Mouse (Mus musculus) liver, embryonic 15.5 days (tissue): ENCODE results near the gene Arhgef10l. TPM values are rescaled to one million over a fixed set of nuclear protein-coding genes. Genes with fewer than 3 reads are reported as not detected.

ENCODE experiments used
- ATAC-seq: fragments of 200-750 bp; cut with Nextera tagmentation; 2 replicates; pipeline ENCODE4 v1.8.0; 2017; ENCODE audit warnings: moderate number of reproducible peaks, mild to moderate bottlenecking, moderate library complexity; ENCODE audit not compliant: insufficient read depth
- H3K27ac ChIP-seq: fragments of 300-500 bp; sonication (generic); replicated peaks from 2 replicates; pipeline ENCODE4 v1.5.1; 2015; ENCODE audit warnings: mild to moderate bottlenecking, inconsistent platforms
- H3K27me3 ChIP-seq: fragments of 300-500 bp; sonication (generic); 2 replicates; pipeline ENCODE4 v1.6.1; 2015; ENCODE audit warnings: mild to moderate bottlenecking, inconsistent platforms
- H3K36me3 ChIP-seq: fragments of 300-500 bp; sonication (generic); replicated peaks from 2 replicates; pipeline ENCODE4 v1.6.1; 2015; ENCODE audit warnings: moderate library complexity, mild to moderate bottlenecking, inconsistent platforms
- H3K4me1 ChIP-seq: fragments of 300-500 bp; sonication (generic); replicated peaks from 2 replicates; pipeline ENCODE4 v1.6.1; 2015; ENCODE audit warnings: inconsistent platforms
- H3K4me2 ChIP-seq: fragments of 300-500 bp; sonication (generic); 2 replicates; pipeline ENCODE4 v1.6.1; 2015; ENCODE audit warnings: moderate library complexity, mild to moderate bottlenecking, inconsistent platforms
- H3K4me3 ChIP-seq: fragments of 300-500 bp; sonication (generic); replicated peaks from 2 replicates; pipeline ENCODE4 v1.5.1; 2015; ENCODE audit warnings: mild to moderate bottlenecking, inconsistent platforms
- H3K9ac ChIP-seq: fragments of 300-500 bp; sonication (generic); 2 replicates; pipeline ENCODE4 v1.6.1; 2015; ENCODE audit warnings: moderate library complexity, mild to moderate bottlenecking, inconsistent platforms
- H3K9me3 ChIP-seq: fragments of 300-500 bp; sonication (generic); replicated peaks from 2 replicates; pipeline ENCODE4 v1.6.1; 2016; ENCODE audit warnings: inconsistent platforms
- WGBS: fragments of 180-500 bp; shearing (Covaris S2); methylation state at CpG from one replicate; pipeline ENCODE4 v1.1.7; 2015; ENCODE audit warnings: mixed read lengths; ENCODE audit not compliant: insufficient replicate concordance; 5-methylcytosine and 5-hydroxymethylcytosine counted together
- polyA plus RNA-seq: library from polyadenylated mRNA; unstranded; fragments of >200 nt; fragmentation: Nextera tagmentation; extraction: Ambion mirVana; gene quantifications from 2 replicates; pipeline ENCODE4 v1.2.1, GENCODE M21; 2015

The Arhgef10l gene
- polyA plus RNA-seq, 1 experiment from 2014 or later: 4.8 TPM

DNA sequence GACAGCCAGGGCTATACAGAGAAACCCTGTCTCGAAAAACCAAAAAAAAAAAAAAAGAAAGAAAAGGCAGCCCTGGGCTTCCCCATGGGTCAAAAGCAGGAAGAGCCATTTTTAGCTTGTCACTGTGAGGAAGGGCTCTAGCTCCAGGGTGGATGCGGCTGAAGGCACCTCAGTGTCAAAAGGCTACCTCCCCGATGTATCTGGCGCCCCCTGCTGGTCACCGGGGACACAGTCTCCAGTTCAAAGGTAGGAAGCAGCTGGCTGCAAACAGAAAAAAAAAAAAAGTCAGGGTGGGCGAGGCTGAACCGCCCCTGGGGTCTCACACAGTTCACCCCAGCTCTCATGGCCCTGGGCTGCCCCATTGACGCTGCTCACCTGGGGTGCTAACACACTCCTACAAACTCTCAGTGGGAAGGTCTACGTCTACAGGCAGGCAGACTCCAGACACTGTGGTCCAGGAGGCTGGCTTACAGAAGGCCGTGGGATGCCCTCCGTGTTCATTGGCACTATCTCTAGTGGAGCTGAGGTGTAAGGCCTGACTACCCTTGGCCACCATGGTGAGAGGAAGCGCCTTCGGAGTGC lies 8.6 kb upstream of the Arhgef10l start:
- ATAC-seq: no peak
- no peak overlapping the region for H3K4me3 ChIP-seq
- H3K27me3 ChIP-seq: no peaks in the 10 kb centered on the region
- H3K36me3 ChIP-seq: no peaks in the 10 kb centered on the region
- WGBS: 26% methylated on average over 13 of the region's 13 CpGs
- no peak overlapping the region for H3K27ac ChIP-seq
- no peak overlapping the region for H3K9ac ChIP-seq
- H3K4me2 ChIP-seq: no peak overlapping the region
- H3K9me3 ChIP-seq: no peaks in the 10 kb centered on the region
- peaks cover 10% of the 10 kb centered on the region for H3K4me1 ChIP-seq

DNA sequence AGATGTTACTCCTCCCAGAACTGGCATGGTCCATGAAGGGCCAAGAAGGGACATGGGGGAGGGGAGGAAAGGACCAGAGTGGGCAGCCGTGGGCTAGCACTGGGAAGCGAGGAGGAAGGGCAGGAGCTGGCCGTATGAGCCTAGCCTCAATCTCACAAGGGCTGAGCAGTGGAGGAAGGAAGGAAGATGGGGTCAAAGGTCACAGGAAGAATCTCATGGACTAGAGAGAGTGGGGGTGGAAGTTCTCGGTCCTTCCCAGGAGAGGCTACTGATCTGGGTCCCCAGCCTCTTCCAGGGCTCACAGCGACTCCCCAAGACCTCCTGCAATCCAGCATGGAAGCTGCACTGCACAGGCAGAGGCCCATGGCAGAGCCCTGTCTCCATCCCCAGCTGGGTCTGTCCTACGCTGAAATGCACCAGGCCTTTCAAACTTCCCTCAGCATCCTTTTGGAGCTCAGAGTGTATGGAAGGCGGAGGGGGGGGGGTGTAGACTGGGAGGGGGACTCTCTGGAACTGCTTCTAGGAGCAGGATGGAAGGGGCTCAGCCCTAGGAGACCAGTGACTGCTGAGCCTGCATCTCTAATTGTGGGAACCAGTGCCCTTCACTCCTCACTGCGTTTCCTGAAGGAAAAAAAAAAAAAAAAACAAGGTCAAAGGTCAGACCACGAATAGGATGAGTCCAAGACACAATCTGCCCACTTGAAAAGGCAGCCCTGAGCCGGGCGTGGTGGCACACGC lies 7.9 kb upstream of the Arhgef10l start:
- WGBS: 43% methylated on average over 12 of the region's 12 CpGs
- Histone ChIP-seq H3K27ac (no peak overlapping the region), H3K4me1 (0 out of 2 replicates have a peak, but pooled peaks cover 4% of the 10 kb centered on the region), H3K4me2 (no peak overlapping the region), H3K27me3 (no peaks in the 10 kb centered on the region), H3K9ac (no peak overlapping the region), H3K4me3 (no peak overlapping the region), H3K9me3 (no peaks in the 10 kb centered on the region), H3K36me3 (no peaks in the 10 kb centered on the region)
- ATAC-seq: peak; percentile 19; the same call in 1 of the 2 replicates

DNA sequence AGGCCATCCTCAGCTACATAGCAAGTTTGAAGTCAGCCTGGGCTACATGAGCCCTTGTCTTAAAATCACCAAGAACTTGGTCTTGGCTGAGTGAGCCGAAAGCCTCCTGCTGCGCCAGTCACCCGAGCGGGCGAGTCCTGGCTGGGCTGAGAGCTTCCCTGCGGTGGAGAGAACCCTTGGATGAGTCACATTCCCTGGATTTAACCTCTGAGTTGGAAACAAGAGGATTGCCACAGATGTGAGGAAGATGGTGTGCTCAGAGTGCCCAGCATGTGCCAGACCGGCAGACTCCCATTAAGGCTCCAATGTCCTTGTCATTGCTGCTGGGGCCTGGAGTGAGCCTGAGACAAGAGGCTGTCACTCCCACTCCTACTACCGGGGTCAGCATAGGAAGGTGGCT lies 2.0 kb upstream of the Arhgef10l start:
- no peak overlapping the region for H3K27ac ChIP-seq
- no peaks in the 10 kb centered on the region for H3K36me3 ChIP-seq
- no peak overlapping the region for H3K4me3 ChIP-seq
- ATAC-seq: no peak
- 77% methylated on average over 8 of the region's 8 CpGs for WGBS
- H3K4me1 ChIP-seq: peaks cover 5% of the 10 kb centered on the region
- no peak overlapping the region for H3K4me2 ChIP-seq
- H3K9me3 ChIP-seq: no peaks in the 10 kb centered on the region
- peaks cover under 1% of the 10 kb centered on the region; the same call in 1 of the 2 replicates for H3K27me3 ChIP-seq
- no peak overlapping the region for H3K9ac ChIP-seq

DNA sequence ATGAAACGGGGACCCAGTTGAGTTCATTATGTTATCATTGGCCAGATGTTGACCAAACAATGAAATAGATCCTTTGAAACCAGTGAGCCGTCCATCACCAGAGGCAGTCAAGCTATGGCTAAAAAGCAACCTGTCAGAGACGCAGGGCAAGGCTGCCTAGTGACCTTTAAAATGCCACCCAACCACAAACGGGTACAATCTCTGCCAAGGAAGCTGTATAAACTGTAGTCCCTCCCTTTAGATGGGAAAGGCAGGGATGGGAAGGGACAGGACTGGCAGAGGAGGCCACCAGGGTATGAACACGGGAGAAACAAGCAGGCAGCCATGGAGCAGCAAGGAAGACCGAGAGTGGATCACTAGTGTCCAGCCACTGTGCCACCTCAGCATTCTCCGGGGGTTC lies 759 bp downstream of the Arhgef10l start:
- ATAC-seq: no peak
- WGBS: 59% methylated on average over 7 of the region's 7 CpGs

GRCm38 (mm10) chr4:140662882-140663585 lies 2.8 kb downstream of the Arhgef10l start:
- H3K27ac ChIP-seq: no peak overlapping the region
- 24% methylated on average over 10 of the region's 10 CpGs for WGBS
- no peak for ATAC-seq
- no peak overlapping the region for H3K9ac ChIP-seq
- no peak overlapping the region for H3K4me3 ChIP-seq
- H3K4me2 ChIP-seq: no peak overlapping the region
- peaks cover 13% of the 10 kb centered on the region; the same call in 1 of the 2 replicates for H3K27me3 ChIP-seq
- no peaks in the 10 kb centered on the region for H3K9me3 ChIP-seq
- H3K36me3 ChIP-seq: no peaks in the 10 kb centered on the region
- peaks cover 11% of the 10 kb centered on the region for H3K4me1 ChIP-seq

More for the DNA sequence above, 759 bp downstream of the Arhgef10l start:
- Histone ChIP-seq H3K27me3 (peaks cover 13% of the 10 kb centered on the region; the same call in 1 of the 2 replicates), H3K9ac (no peak overlapping the region), H3K36me3 (no peaks in the 10 kb centered on the region), H3K4me3 (no peak overlapping the region), H3K4me2 (no peak overlapping the region), H3K4me1 (peaks cover 8% of the 10 kb centered on the region), H3K9me3 (no peaks in the 10 kb centered on the region), H3K27ac (no peak overlapping the region)

- Histone ChIP-seq H3K27ac (no peak overlapping the region), H3K36me3 (no peaks in the 10 kb centered on the region), H3K9me3 (no peaks in the 10 kb centered on the region), H3K4me1 (peaks cover 17% of the 10 kb centered on the region), H3K4me3 (no peak overlapping the region), H3K9ac (no peak overlapping the region), H3K27me3 (peaks cover 13% of the 10 kb centered on the region; the same call in 1 of the 2 replicates), H3K4me2 (no peak overlapping the region)
- ATAC-seq: no peak
- WGBS: 8% methylated on average over 7 of the region's 7 CpGs
These were observed 3.4 kb downstream of the Arhgef10l start for GRCm38 (mm10) chr4:140662453-140662852.

DNA sequence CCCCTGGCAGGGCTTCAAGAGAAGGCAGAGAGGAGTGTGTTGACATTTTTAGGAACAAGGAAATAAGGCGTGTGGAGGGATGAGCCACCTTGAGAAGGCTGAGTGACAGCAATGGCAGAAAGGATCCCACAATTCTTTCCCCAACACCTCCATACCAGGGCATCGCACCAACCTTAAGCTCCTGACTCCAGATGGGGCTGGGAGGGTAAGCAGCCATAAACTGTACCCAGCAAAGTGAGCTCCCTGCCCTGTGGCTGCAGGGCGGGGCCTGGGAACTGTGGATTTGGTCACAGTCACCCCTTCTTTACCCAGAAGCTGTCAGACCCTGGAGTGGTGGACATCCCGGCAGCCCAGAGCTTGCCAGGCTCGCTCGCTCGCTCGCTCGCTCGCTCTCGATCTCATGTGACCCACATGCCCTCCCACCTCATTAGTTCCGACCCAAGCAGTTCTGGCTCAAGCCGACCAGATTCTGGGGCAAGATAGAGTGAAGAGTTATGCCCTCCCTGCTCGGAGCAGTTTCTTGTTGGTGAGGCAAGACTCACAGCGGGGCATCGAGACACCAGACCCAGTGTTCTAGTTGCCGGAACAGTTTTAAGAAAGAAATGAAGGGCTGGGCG lies 4.3 kb downstream of the Arhgef10l start:
- Histone ChIP-seq H3K9ac (no peak overlapping the region), H3K27me3 (peaks cover 13% of the 10 kb centered on the region; the same call in 1 of the 2 replicates), H3K27ac (no peak overlapping the region), H3K4me2 (no peak overlapping the region), H3K4me1 (peaks cover 20% of the 10 kb centered on the region), H3K4me3 (no peak overlapping the region), H3K36me3 (no peaks in the 10 kb centered on the region), H3K9me3 (no peaks in the 10 kb centered on the region)
- WGBS: 49% methylated on average over 18 of the region's 18 CpGs
- no peak for ATAC-seq

DNA sequence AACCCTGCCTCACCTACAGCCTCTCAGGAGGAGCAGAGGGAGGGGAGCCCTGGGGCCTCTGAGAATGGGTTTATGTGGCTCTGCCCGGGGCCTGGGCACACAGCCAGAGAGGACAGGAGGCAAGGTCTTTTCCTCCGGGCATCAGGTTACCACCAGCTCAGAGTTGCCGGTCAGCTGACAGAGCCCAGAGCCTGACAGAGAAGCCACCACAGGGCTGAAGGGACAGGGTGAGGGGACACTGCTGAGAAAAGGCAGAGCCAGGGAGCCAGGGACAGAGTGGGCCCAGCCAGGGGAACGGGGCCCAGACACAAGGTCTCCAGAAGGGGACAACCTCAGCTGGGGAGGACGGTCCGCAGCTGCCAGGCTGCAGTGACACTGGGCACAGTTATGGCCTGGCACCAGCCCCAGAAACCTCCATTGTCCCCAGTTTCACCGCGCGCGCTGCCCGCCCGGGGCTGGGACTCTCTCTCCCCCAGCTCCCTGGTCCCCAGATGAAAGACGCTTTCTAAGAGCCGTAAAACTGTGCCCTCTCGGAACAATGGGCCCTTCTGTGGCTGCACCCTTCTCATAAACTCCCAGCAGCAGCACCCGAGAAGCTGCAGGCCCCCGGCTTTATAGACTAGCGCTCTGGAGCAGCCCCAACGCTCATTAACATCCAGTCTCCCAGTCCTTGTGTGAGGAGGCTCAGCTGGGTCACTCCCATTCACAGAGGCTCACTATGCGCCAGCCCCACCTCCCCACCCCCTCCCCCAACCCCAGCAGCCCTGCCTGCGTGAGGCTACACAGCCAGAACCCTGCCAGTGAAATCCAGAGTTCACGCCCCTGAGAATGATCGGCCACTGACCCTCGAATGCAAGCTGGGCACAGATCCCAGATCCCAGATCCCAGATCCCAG lies 7.9 kb downstream of the Arhgef10l start:
- Histone ChIP-seq H3K27ac (no peak overlapping the region), H3K4me2 (no peak overlapping the region; the same call in 1 of the 2 replicates), H3K36me3 (no peaks in the 10 kb centered on the region), H3K4me1 (peaks cover 16% of the 10 kb centered on the region), H3K9ac (no peak overlapping the region), H3K27me3 (peaks cover 24% of the 10 kb centered on the region; the same call in 1 of the 2 replicates), H3K9me3 (no peaks in the 10 kb centered on the region), H3K4me3 (no peak overlapping the region)
- whole genome bisulfite sequencing: 48% methylated on average over 24 of the region's 24 CpGs
- ATAC-seq: peak; percentile 18; the same call in 1 of the 2 replicates

GRCm38 (mm10) chr4:140656529-140656928 lies 9.3 kb downstream of the Arhgef10l start:
- Histone ChIP-seq H3K9ac (no peak overlapping the region), H3K4me1 (peaks cover 11% of the 10 kb centered on the region), H3K4me2 (no peak overlapping the region), H3K9me3 (no peaks in the 10 kb centered on the region), H3K36me3 (no peaks in the 10 kb centered on the region), H3K27me3 (peaks cover 16% of the 10 kb centered on the region; the same call in 1 of the 2 replicates), H3K4me3 (no peak overlapping the region), H3K27ac (no peak overlapping the region)
- ATAC-seq: no peak
- 65% methylated on average over 8 of the region's 8 CpGs for WGBS

GRCm38 (mm10) chr4:140654798-140655197 lies 11.0 kb downstream of the Arhgef10l start:
- no peaks in the 10 kb centered on the region for H3K36me3 ChIP-seq
- no peak overlapping the region for H3K4me2 ChIP-seq
- no peak for ATAC-seq
- no peaks in the 10 kb centered on the region for H3K9me3 ChIP-seq
- no peak overlapping the region for H3K9ac ChIP-seq
- H3K4me1 ChIP-seq: peaks cover 11% of the 10 kb centered on the region
- H3K4me3 ChIP-seq: no peak overlapping the region
- no peak overlapping the region for H3K27ac ChIP-seq
- H3K27me3 ChIP-seq: peaks cover 16% of the 10 kb centered on the region
- 33% methylated on average over 8 of the region's 8 CpGs for WGBS
